In genomic region chr12:43851264-43852009, GRCm38 (mm10) we compare ENCODE assay signal across 15 mouse cellular contexts.
"Had no signal": no experiment of that assay in that cellular context is flagged by ENCODE, and none has a peak within 500 bp of the region (broad histone marks: within the 10 kb centered on the region; RNA-seq: fewer than 3 reads in every experiment).

No protein-coding gene starts in this region.

- H3K27ac ChIP-seq: neural tube, embryonic 15.5 days; stomach, embryonic 15.5 days; stomach, postnatal 0 days had no signal

- H3K4me2 ChIP-seq: neural tube, embryonic 15.5 days; stomach, embryonic 15.5 days had no signal

- H3K27me3 ChIP-seq: neural tube, embryonic 15.5 days; stomach, embryonic 15.5 days had no signal

- H3K36me3 ChIP-seq: neural tube, embryonic 15.5 days; stomach, embryonic 15.5 days had no signal

- H3K9me3 ChIP-seq: neural tube, embryonic 15.5 days; stomach, embryonic 15.5 days had no signal

- DNase-seq: retina, postnatal 1 day; right cerebral cortex, adult 18-20 months; right cerebral cortex, postnatal 14 days; right cerebral cortex, postnatal 25 days; right cerebral cortex, postnatal 4 days; spleen, adult 18-20 months; thymus, adult 18-20 months; thymus, adult 2 months; thymus, postnatal 14 days; thymus, postnatal 25 days; thymus, postnatal 36 days; thymus, postnatal 4 days had no signal

- H3K9ac ChIP-seq: neural tube, embryonic 15.5 days; stomach, embryonic 15.5 days had no signal

- H3K4me3 ChIP-seq: neural tube, embryonic 15.5 days; stomach, embryonic 15.5 days had no signal

- H3K4me1 ChIP-seq: neural tube, embryonic 15.5 days; stomach, embryonic 15.5 days had no signal
